Mouse (Mus musculus) thymus, postnatal 0 days (tissue): ENCODE results near the gene Olfr1020. TPM values are rescaled to one million over a fixed set of nuclear protein-coding genes. Genes with fewer than 3 reads are reported as not detected.

Experiments
- DNase-seq: peaks from one replicate; pipeline ENCODE4 v3.0.0-alpha.2; 2015; ENCODE audit warnings: low spot score
- polyA plus RNA-seq: library from polyadenylated mRNA; unstranded; fragments of >200 nt; fragmentation: Nextera tagmentation; extraction: Ambion mirVana; gene quantifications from 2 replicates; pipeline ENCODE4 v1.2.1, GENCODE M21; 2015

Gene Olfr1020
- polyA plus RNA-seq: not detected in 2 replicates

- no peak for DNase-seq
These were observed at the start of gene Olfr1020 for GRCm38 (mm10) chr2:85846730-85847129. TSS of gene Olfr1020 (plus strand) at chr2:85847030.

- no peak for DNase-seq
These were observed 44.4 kb upstream of the Olfr1020 start, which contains the start of gene Olfr1016 for GRCm38 (mm10) chr2:85802444-85802843. TSS of gene Olfr1016 (minus strand) at chr2:85802544.

- no peak for DNase-seq
These were observed 42.3 kb upstream of the Olfr1020 start for GRCm38 (mm10) chr2:85804501-85804900.

- no peak for DNase-seq
These were observed 28.7 kb upstream of the Olfr1020 start, which contains the start of gene Olfr1018 for GRCm38 (mm10) chr2:85818179-85818578. TSS of gene Olfr1018 (plus strand) at chr2:85818479.

GRCm38 (mm10) chr2:85845383-85845782, 1.4 kb upstream of the Olfr1020 start, which contains the start of gene Olfr1019:
TSS of gene Olfr1019 (minus strand) at chr2:85845483.
- no peak for DNase-seq

- no peak for DNase-seq
These were observed 21.5 kb downstream of the Olfr1020 start, which contains the start of gene Olfr1022 for GRCm38 (mm10) chr2:85868294-85868693. TSS of gene Olfr1022 (plus strand) at chr2:85868594.

- no peak for DNase-seq
These were observed 38.5 kb downstream of the Olfr1020 start, which contains the start of gene Olfr1023 for GRCm38 (mm10) chr2:85885340-85885739. TSS of gene Olfr1023 (plus strand) at chr2:85885640.

Other genes starting within 250 kb of the Olfr1020 start
- gene Olfr1000, start 235.1 kb upstream of the Olfr1020 start, polyA plus RNA-seq: not detected in 2 replicates
- not detected in 2 replicates for gene Olfr1002, start 196.3 kb upstream of the Olfr1020 start, polyA plus RNA-seq
- gene Olfr154, start 182.6 kb upstream of the Olfr1020 start, polyA plus RNA-seq: not detected in 2 replicates
- gene Olfr1006, start 168.3 kb upstream of the Olfr1020 start, polyA plus RNA-seq: not detected in 2 replicates
- gene Olfr1008, start 157.6 kb upstream of the Olfr1020 start, polyA plus RNA-seq: not detected in 2 replicates
- not detected in 2 replicates for gene Olfr1009, start 131.6 kb upstream of the Olfr1020 start, polyA plus RNA-seq
- gene Olfr1012, start 84.3 kb upstream of the Olfr1020 start, polyA plus RNA-seq: not detected in 2 replicates
- not detected in 2 replicates for gene Olfr1013, start 79.9 kb upstream of the Olfr1020 start, polyA plus RNA-seq
- not detected in 2 replicates for gene Olfr1014, start 74.3 kb upstream of the Olfr1020 start, polyA plus RNA-seq
- not detected in 2 replicates for gene Olfr1015, start 65.0 kb upstream of the Olfr1020 start, polyA plus RNA-seq
- not detected in 2 replicates for gene Olfr1016, start 44.5 kb upstream of the Olfr1020 start, polyA plus RNA-seq
- gene Olfr1018, start 28.6 kb upstream of the Olfr1020 start, polyA plus RNA-seq: not detected in 2 replicates
- gene Olfr1019, start 1.5 kb upstream of the Olfr1020 start, polyA plus RNA-seq: not detected in 2 replicates
- not detected in 2 replicates for gene Olfr1022, start 21.6 kb downstream of the Olfr1020 start, polyA plus RNA-seq
- gene Olfr1023, start 38.6 kb downstream of the Olfr1020 start, polyA plus RNA-seq: not detected in 2 replicates
- gene Olfr1024, start 58.0 kb downstream of the Olfr1020 start, polyA plus RNA-seq: not detected in 2 replicates
- gene Olfr1025-ps1, start 68.2 kb downstream of the Olfr1020 start, polyA plus RNA-seq: not detected in 2 replicates
- not detected in 2 replicates for gene Olfr1026, start 74.5 kb downstream of the Olfr1020 start, polyA plus RNA-seq
- not detected in 2 replicates for gene Olfr1028, start 103.4 kb downstream of the Olfr1020 start, polyA plus RNA-seq
- gene Olfr1029, start 126.9 kb downstream of the Olfr1020 start, polyA plus RNA-seq: not detected in 2 replicates
- gene Olfr1030, start 132.2 kb downstream of the Olfr1020 start, polyA plus RNA-seq: not detected in 2 replicates
- not detected in 2 replicates for gene Olfr1031, start 143.3 kb downstream of the Olfr1020 start, polyA plus RNA-seq
- gene Olfr1032, start 158.5 kb downstream of the Olfr1020 start, polyA plus RNA-seq: not detected in 2 replicates
- gene Olfr1033, start 173.6 kb downstream of the Olfr1020 start, polyA plus RNA-seq: 1.7 and 2.3 TPM in 2 replicates
- gene Olfr1034, start 198.8 kb downstream of the Olfr1020 start, polyA plus RNA-seq: 0.03 and 0.05 TPM in 2 replicates
- not detected in 2 replicates for gene Olfr1036, start 227.0 kb downstream of the Olfr1020 start, polyA plus RNA-seq
- not detected in 2 replicates for gene Olfr1037, start 240.4 kb downstream of the Olfr1020 start, polyA plus RNA-seq